Mouse (Mus musculus) olfactory bulb, adult 2 months (tissue): Measurements from ENCODE around the gene Timm17b.

ENCODE experiments used
- CTCF ChIP-seq: fragments of 200-500 bp; IDR thresholded peaks from 2 replicates; pipeline ENCODE4 v1.5.1; 2012; ENCODE audit warnings: low read depth, mild to moderate bottlenecking, low read length, moderate library complexity; ENCODE audit not compliant: insufficient read depth
- POLR2A ChIP-seq: fragments of 200-500 bp; IDR thresholded peaks from 2 replicates; pipeline ENCODE4 v1.6.1; 2012; ENCODE audit warnings: mild to moderate bottlenecking, low read depth, low read length, moderate library complexity; ENCODE audit not compliant: insufficient read depth

- TF ChIP-seq POLR2A: no peak
- no peak for TF ChIP-seq CTCF
Observed at GRCm38 (mm10) chrX:7879819-7880218, 19.3 kb upstream of the Timm17b start.
